Mouse (Mus musculus) hindbrain, embryonic 12.5 days (tissue): ENCODE measurements around the gene Eya3. TPM values are rescaled to one million over a fixed set of nuclear protein-coding genes. Genes with fewer than 3 reads are reported as not detected.

ENCODE experiments used
- ATAC-seq: fragments of 200-750 bp; cut with Nextera tagmentation; 2 replicates; pipeline ENCODE4 v1.8.0; 2017; ENCODE audit warnings: moderate TSS enrichment; ENCODE audit not compliant: low FRiP score
- H3K27ac ChIP-seq: fragments of 300-500 bp; sonication (generic); 2 replicates; pipeline ENCODE4 v1.5.1; 2016; ENCODE audit warnings: mild to moderate bottlenecking
- H3K27me3 ChIP-seq: fragments of 300-500 bp; sonication (generic); 2 replicates; pipeline ENCODE4 v1.6.1; 2016; ENCODE audit warnings: mild to moderate bottlenecking
- H3K36me3 ChIP-seq: fragments of 300-500 bp; sonication (generic); 2 replicates; pipeline ENCODE4 v1.6.1; 2016; ENCODE audit warnings: mild to moderate bottlenecking
- H3K4me1 ChIP-seq: fragments of 300-500 bp; sonication (generic); 2 replicates; pipeline ENCODE4 v1.6.1; 2016
- H3K4me2 ChIP-seq: fragments of 300-500 bp; sonication (generic); replicated peaks from 2 replicates; pipeline ENCODE4 v1.6.1; 2016; ENCODE audit warnings: mild to moderate bottlenecking
- H3K4me3 ChIP-seq: fragments of 300-500 bp; sonication (generic); 2 replicates; pipeline ENCODE4 v1.5.1; 2016; ENCODE audit warnings: mild to moderate bottlenecking
- H3K9ac ChIP-seq: fragments of 300-500 bp; sonication (generic); 2 replicates; pipeline ENCODE4 v1.6.1; 2016; ENCODE audit warnings: mild to moderate bottlenecking, moderate library complexity
- H3K9me3 ChIP-seq: fragments of 300-500 bp; sonication (generic); replicated peaks from 2 replicates; pipeline ENCODE4 v1.6.1; 2016; ENCODE audit warnings: mild to moderate bottlenecking
- WGBS: fragments of 180-500 bp; shearing (Covaris S2); methylation state at CpG from one replicate; pipeline ENCODE4 v1.1.7; 2016; 5-methylcytosine and 5-hydroxymethylcytosine counted together
- polyA plus RNA-seq: library from polyadenylated mRNA; unstranded; fragments of >200 nt; fragmentation: Nextera tagmentation; extraction: Ambion mirVana; gene quantifications from 2 replicates; pipeline ENCODE4 v1.2.1, GENCODE M21; 2016

The Eya3 gene
- polyA plus RNA-seq, 1 experiment from 2014 or later = 29.0 TPM

DNA sequence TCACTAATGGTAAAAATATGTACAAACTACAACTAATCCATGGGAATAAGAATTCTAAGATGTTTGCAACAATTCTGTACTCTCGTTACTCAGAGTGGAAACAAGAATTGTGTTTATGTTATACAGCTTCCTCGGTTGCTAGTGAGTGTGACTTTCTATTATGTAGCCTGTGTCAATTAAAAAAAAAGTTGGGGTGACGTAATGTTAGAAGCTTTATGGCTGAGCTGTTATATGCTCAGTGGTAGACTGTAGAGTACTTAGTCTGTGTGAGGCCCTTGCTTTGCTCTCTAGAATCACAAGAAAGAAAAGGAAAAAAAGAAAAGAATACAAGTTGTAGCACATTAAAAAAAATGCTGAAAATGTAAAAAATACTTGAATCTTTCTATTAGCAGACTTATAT is 15.0 kb downstream of the Eya3 start:
- no peak overlapping the region for H3K4me2 ChIP-seq

DNA sequence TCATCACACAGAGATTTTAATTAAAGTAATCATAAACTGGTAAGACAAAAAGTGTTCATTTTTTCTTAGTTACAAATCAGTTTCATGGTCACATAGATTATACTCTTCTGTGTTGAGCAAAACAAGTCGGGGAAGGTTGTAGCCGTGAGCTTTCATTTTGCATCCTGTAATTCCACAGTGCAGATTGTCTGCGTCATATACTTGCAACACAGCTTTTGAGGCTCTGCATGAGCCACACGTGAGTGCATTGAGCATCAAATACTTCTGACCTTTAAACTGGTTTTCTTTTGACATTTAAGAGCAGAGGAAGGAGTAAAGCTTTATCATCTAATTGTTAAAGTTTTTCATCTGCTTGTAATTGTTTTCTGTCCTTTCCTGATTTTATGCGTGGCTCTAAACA is 16.5 kb downstream of the Eya3 start:
- no peak overlapping the region for H3K27ac ChIP-seq
- no peaks in the 10 kb centered on the region for H3K4me1 ChIP-seq
- peaks cover 17% of the 10 kb centered on the region for H3K36me3 ChIP-seq
- no peaks in the 10 kb centered on the region for H3K27me3 ChIP-seq
- H3K4me3 ChIP-seq = no peak overlapping the region
- no peak overlapping the region for H3K4me2 ChIP-seq
- H3K9ac ChIP-seq = no peak overlapping the region
- no peaks in the 10 kb centered on the region for H3K9me3 ChIP-seq
- no peak for ATAC-seq
- WGBS = 88% methylated on average over 5 of the region's 5 CpGs

More for the DNA sequence above, 15.0 kb downstream of the Eya3 start:
- Histone ChIP-seq H3K27me3 (no peaks in the 10 kb centered on the region), H3K4me3 (no peak overlapping the region), H3K9ac (no peak overlapping the region), H3K36me3 (peaks cover 13% of the 10 kb centered on the region), H3K9me3 (no peaks in the 10 kb centered on the region), H3K27ac (no peak overlapping the region), H3K4me1 (no peaks in the 10 kb centered on the region)
- WGBS = 83% methylated on average over 3 of the region's 3 CpGs
- no peak for ATAC-seq

DNA sequence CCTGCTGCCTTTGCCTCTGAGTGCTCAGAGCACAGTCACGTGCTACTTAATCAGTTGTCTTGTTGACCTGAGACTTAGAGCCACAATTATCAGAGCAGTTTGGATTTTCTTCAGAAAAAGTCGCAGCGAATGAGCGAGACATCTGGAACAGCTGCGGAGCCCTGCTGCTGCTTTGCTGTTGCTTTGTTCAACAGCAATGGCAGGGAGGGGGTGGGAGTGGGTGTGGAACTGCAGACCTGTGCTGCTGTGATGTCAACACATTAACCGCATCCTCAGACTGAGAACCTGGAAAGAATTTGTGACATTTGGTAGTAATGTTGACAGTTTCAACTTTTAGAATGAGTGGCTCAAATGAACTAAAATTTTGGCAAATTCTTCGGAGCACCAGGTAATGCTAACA is 20.3 kb downstream of the Eya3 start:
- WGBS = 81% methylated on average over 7 of the region's 7 CpGs
- Histone ChIP-seq H3K36me3 (peaks cover 31% of the 10 kb centered on the region), H3K4me1 (no peaks in the 10 kb centered on the region)

GRCm38 (mm10) chr4:132672697-132673096 is 33.9 kb downstream of the Eya3 start:
- Histone ChIP-seq H3K9me3 (no peaks in the 10 kb centered on the region), H3K36me3 (peaks cover 66% of the 10 kb centered on the region), H3K27ac (no peak overlapping the region), H3K9ac (no peak overlapping the region), H3K4me2 (no peak overlapping the region), H3K27me3 (no peaks in the 10 kb centered on the region), H3K4me1 (no peaks in the 10 kb centered on the region), H3K4me3 (no peak overlapping the region)
- ATAC-seq = no peak
- 98% methylated on average over 5 of the region's 5 CpGs for WGBS

More for the DNA sequence above, 20.3 kb downstream of the Eya3 start:
- no peak overlapping the region for H3K4me2 ChIP-seq
- no peaks in the 10 kb centered on the region for H3K9me3 ChIP-seq
- ATAC-seq = no peak
- H3K27me3 ChIP-seq = no peaks in the 10 kb centered on the region
- no peak overlapping the region for H3K27ac ChIP-seq
- no peak overlapping the region for H3K4me3 ChIP-seq
- no peak overlapping the region for H3K9ac ChIP-seq

- WGBS = 86% methylated on average over 7 of the region's 7 CpGs
- no peaks in the 10 kb centered on the region for H3K27me3 ChIP-seq
- no peaks in the 10 kb centered on the region for H3K4me1 ChIP-seq
- H3K36me3 ChIP-seq = peaks cover 58% of the 10 kb centered on the region
- no peak overlapping the region for H3K4me2 ChIP-seq
- H3K27ac ChIP-seq = no peak overlapping the region
- H3K9ac ChIP-seq = no peak overlapping the region
- no peak overlapping the region for H3K4me3 ChIP-seq
- ATAC-seq = no peak
- H3K9me3 ChIP-seq = no peaks in the 10 kb centered on the region
Observed at GRCm38 (mm10) chr4:132676771-132677539, 38.2 kb downstream of the Eya3 start.

GRCm38 (mm10) chr4:132689634-132690033 is 50.8 kb downstream of the Eya3 start:
- H3K27me3 ChIP-seq = no peaks in the 10 kb centered on the region
- H3K4me3 ChIP-seq = no peak overlapping the region
- no peak overlapping the region for H3K4me2 ChIP-seq
- no peak for ATAC-seq
- no peak overlapping the region for H3K27ac ChIP-seq
- WGBS = 89% methylated on average over 2 of the region's 2 CpGs
- no peaks in the 10 kb centered on the region for H3K4me1 ChIP-seq
- H3K9ac ChIP-seq = no peak overlapping the region
- no peaks in the 10 kb centered on the region for H3K9me3 ChIP-seq
- peaks cover 35% of the 10 kb centered on the region for H3K36me3 ChIP-seq

- H3K36me3 ChIP-seq = peaks cover 45% of the 10 kb centered on the region
Observed at GRCm38 (mm10) chr4:132693366-132693765, 54.6 kb downstream of the Eya3 start.

DNA sequence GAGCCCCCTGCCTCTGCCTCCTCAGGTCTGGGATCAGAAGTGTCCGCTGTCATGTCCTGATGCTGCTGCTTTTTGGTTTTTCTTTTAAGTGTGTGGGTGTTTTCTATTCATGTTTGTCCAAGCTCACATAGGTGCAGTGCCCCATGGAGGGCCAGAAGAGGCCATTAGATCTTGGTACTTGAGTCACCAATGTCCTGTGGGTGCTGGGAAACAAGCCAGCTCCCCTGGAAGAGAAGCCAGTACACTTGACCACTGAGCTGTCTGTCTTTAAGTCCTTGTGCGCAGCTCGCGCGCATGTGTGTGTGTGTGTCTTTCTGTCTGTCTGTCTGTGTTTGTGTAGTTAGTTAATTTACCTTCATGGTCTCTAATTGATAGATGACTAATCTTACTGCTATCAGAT is 63.3 kb downstream of the Eya3 start:
- WGBS = 100% methylated on average over 5 of the region's 5 CpGs
- H3K27ac ChIP-seq = no peak overlapping the region
- ATAC-seq = no peak
- no peaks in the 10 kb centered on the region for H3K27me3 ChIP-seq
- H3K36me3 ChIP-seq = peaks cover 75% of the 10 kb centered on the region
- H3K4me1 ChIP-seq = no peaks in the 10 kb centered on the region
- no peak overlapping the region for H3K9ac ChIP-seq
- H3K9me3 ChIP-seq = no peaks in the 10 kb centered on the region
- H3K4me3 ChIP-seq = no peak overlapping the region
- no peak overlapping the region for H3K4me2 ChIP-seq

More at GRCm38 (mm10) chr4:132693366-132693765, 54.6 kb downstream of the Eya3 start:
- Histone ChIP-seq H3K4me3 (no peak overlapping the region), H3K9me3 (no peaks in the 10 kb centered on the region), H3K27me3 (no peaks in the 10 kb centered on the region), H3K27ac (no peak overlapping the region), H3K9ac (no peak overlapping the region), H3K4me1 (no peaks in the 10 kb centered on the region), H3K4me2 (no peak overlapping the region)
- 90% methylated on average over 3 of the region's 3 CpGs for WGBS
- ATAC-seq = no peak

GRCm38 (mm10) chr4:132706885-132707284 is 68.1 kb downstream of the Eya3 start:
- H3K9me3 ChIP-seq = no peaks in the 10 kb centered on the region
- no peak overlapping the region for H3K4me3 ChIP-seq
- no peak overlapping the region for H3K9ac ChIP-seq
- no peak overlapping the region for H3K4me2 ChIP-seq
- peaks cover 88% of the 10 kb centered on the region for H3K36me3 ChIP-seq
- H3K27ac ChIP-seq = no peak overlapping the region
- H3K27me3 ChIP-seq = no peaks in the 10 kb centered on the region
- H3K4me1 ChIP-seq = no peaks in the 10 kb centered on the region
- no peak for ATAC-seq
- WGBS = 96% methylated on average over 8 of the region's 8 CpGs

GRCm38 (mm10) chr4:132713181-132713580 is 74.4 kb downstream of the Eya3 start:
- WGBS = 95% methylated on average over 7 of the region's 7 CpGs
- no peaks in the 10 kb centered on the region for H3K27me3 ChIP-seq

GRCm38 (mm10) chr4:132718251-132718650 is 79.5 kb downstream of the Eya3 start:
- Histone ChIP-seq H3K36me3 (peaks cover 75% of the 10 kb centered on the region), H3K4me3 (no peak overlapping the region), H3K9ac (no peak overlapping the region), H3K4me2 (no peak overlapping the region), H3K27ac (no peak overlapping the region), H3K4me1 (no peaks in the 10 kb centered on the region), H3K9me3 (no peaks in the 10 kb centered on the region), H3K27me3 (no peaks in the 10 kb centered on the region)
- ATAC-seq = no peak
- 97% methylated on average over 1 of the region's 1 CpGs for WGBS

More at GRCm38 (mm10) chr4:132713181-132713580, 74.4 kb downstream of the Eya3 start:
- Histone ChIP-seq H3K4me2 (no peak overlapping the region), H3K4me1 (no peaks in the 10 kb centered on the region), H3K9ac (no peak overlapping the region), H3K36me3 (peaks cover 73% of the 10 kb centered on the region), H3K4me3 (no peak overlapping the region), H3K27ac (no peak overlapping the region), H3K9me3 (no peaks in the 10 kb centered on the region)
- ATAC-seq = no peak

GRCm38 (mm10) chr4:132728233-132728632 is 89.4 kb downstream of the Eya3 start:
- no peak overlapping the region for H3K9ac ChIP-seq
- H3K27ac ChIP-seq = no peak overlapping the region
- WGBS = 92% methylated on average over 8 of the region's 8 CpGs
- H3K9me3 ChIP-seq = no peaks in the 10 kb centered on the region
- no peaks in the 10 kb centered on the region for H3K27me3 ChIP-seq
- peaks cover 11% of the 10 kb centered on the region for H3K4me1 ChIP-seq
- no peak for ATAC-seq
- no peak overlapping the region for H3K4me2 ChIP-seq
- peaks cover 33% of the 10 kb centered on the region for H3K36me3 ChIP-seq
- no peak overlapping the region for H3K4me3 ChIP-seq

DNA sequence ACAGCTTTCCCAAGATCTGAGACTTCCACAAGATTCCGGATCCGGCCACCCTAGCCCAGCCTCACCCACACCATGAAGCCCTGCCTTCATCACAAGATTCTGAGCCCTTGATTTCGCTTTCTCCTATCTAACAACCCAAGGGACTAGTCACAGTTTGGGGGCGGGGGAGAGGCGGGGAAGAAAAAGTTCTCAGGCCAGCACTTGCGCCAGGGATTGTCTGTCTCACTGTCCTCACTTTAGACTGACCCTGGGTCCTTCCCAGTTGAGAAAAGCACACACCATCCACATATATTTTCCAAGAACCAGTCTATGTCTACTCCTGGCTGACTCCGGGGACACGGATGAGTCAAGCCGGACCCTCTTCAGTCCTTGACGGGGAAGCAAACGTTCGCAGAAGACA is 92.8 kb downstream of the Eya3 start:
- no peak for ATAC-seq
- peaks cover 11% of the 10 kb centered on the region for H3K4me1 ChIP-seq
- no peaks in the 10 kb centered on the region for H3K9me3 ChIP-seq
- peak overlapping the region; percentile 83 for H3K4me2 ChIP-seq
- no peaks in the 10 kb centered on the region for H3K27me3 ChIP-seq
- 54% methylated on average over 12 of the region's 12 CpGs for WGBS
- peak overlapping the region; percentile 51 for H3K4me3 ChIP-seq
- 0 out of 2 replicates have a peak overlapping the region, but pooled peaks have one; percentile 1 for H3K27ac ChIP-seq
- peak overlapping the region; percentile 60 for H3K9ac ChIP-seq
- peaks cover 10% of the 10 kb centered on the region for H3K36me3 ChIP-seq
